18 mouse cellular contexts compared by ENCODE assay signal in the genomic region with DNA sequence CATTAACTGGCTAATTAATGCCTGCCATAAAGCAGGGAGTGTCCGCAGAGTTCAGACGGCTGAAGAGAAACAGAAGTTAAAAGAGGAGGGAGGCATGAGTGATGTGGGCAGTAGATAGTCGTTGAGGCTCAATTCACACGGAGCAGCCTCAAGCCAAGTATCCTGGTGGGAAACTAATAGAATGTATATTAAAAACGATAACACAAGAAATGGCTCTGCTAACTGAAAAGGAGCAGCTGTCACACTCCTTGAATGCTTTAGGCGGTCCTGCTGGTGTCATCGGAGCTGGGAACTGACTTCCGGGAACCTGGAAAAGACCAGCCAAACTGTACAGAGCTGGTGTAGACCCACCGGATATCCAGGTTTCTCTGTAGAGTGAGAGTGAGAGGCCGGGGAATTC. TPM values are rescaled to one million over a fixed set of nuclear protein-coding genes. Genes with fewer than 3 reads are reported as not detected.
DNase-seq lines count a peak whose midpoint lies in the region; ATAC-seq and TF ChIP-seq lines count a peak whose summit lies in the region.
"Had no signal": no experiment of that assay in that cellular context is flagged by ENCODE, and none has a peak within 500 bp of the region (broad histone marks: within the 10 kb centered on the region; RNA-seq: fewer than 3 reads in every experiment).

No protein-coding gene starts in this region.

- 44% methylated on average over 10 of the region's 10 CpGs for WGBS in hindbrain, embryonic 13.5 days
- 61% methylated on average over 10 of the region's 10 CpGs for WGBS in hindbrain, embryonic 10.5 days
- 25% methylated on average over 10 of the region's 10 CpGs for WGBS in lung, embryonic 15.5 days

- DNase-seq in embryo, embryonic 10 days (ENCODE audit: low spot score) = peak; percentile 6
- no peak for DNase-seq in embryo, embryonic 11 days
- no peak for DNase-seq in hindbrain, embryonic 10.5 days (ENCODE audit: low spot score)
- DNase-seq in lung, postnatal 4 days = no peak
- no peak for DNase-seq in MEL (ENCODE audit: low read depth, low spot score)
- DNase-seq in adrenal gland, adult 2 months = no peak
- DNase-seq: cerebellum, postnatal 25 days; gastrocnemius, postnatal 14 days; kidney, adult 11 months; liver, embryonic 13.5 days; midbrain, embryonic 14.5 days had no signal

- no peaks in the 10 kb centered on the region for H3K9me3 ChIP-seq in hindbrain, embryonic 13.5 days
- H3K9me3 ChIP-seq in hindbrain, embryonic 10.5 days = no peaks in the 10 kb centered on the region
- H3K9me3 ChIP-seq in lung, embryonic 15.5 days = no peaks in the 10 kb centered on the region
- H3K9me3 ChIP-seq in MEL (replicated peaks; ENCODE audit: insufficient read depth, low read length) = no peaks in the 10 kb centered on the region
- H3K9me3 ChIP-seq: embryonic facial prominence, embryonic 12.5 days; liver, embryonic 13.5 days had no signal

- H3K4me1 ChIP-seq in hindbrain, embryonic 13.5 days (replicated peaks) = peaks cover 10% of the 10 kb centered on the region; the same call in 1 of the 2 replicates
- H3K4me1 ChIP-seq in hindbrain, embryonic 10.5 days (replicated peaks) = peaks cover 10% of the 10 kb centered on the region; the same call in 1 of the 2 replicates
- peaks cover 8% of the 10 kb centered on the region; the same call in 1 of the 2 replicates for H3K4me1 ChIP-seq in lung, embryonic 15.5 days
- peaks cover 16 to 18% of the 10 kb centered on the region in 2 experiments for H3K4me1 ChIP-seq in MEL (ENCODE audit: control insufficient read depth in 1 of 2, insufficient read depth in 2 of 2, low read length in 2 of 2)
- H3K4me1 ChIP-seq: embryonic facial prominence, embryonic 12.5 days; liver, embryonic 13.5 days had no signal

- no peak for TF ChIP-seq RAD21 in MEL (IDR thresholded peaks at IDR 0.05; ENCODE audit: low read depth, low read length)

- no peaks in the 10 kb centered on the region for H3K79me2 ChIP-seq in MEL (ENCODE audit: control insufficient read depth, insufficient read depth, low read length, poor library complexity)

- TF ChIP-seq EP300 in MEL (IDR thresholded peaks at IDR 0.05; ENCODE audit: low read depth in 1 of 2, low read length in 2 of 2) = no peak

- no peak overlapping the region for H3K4me2 ChIP-seq in hindbrain, embryonic 13.5 days
- peak overlapping the region; percentile 27 for H3K4me2 ChIP-seq in lung, embryonic 15.5 days
- H3K4me2 ChIP-seq: embryonic facial prominence, embryonic 12.5 days; liver, embryonic 13.5 days had no signal

- H3K4me3 ChIP-seq in hindbrain, embryonic 13.5 days = no peak overlapping the region
- no peak overlapping the region for H3K4me3 ChIP-seq in hindbrain, embryonic 10.5 days
- no peak overlapping the region for H3K4me3 ChIP-seq in lung, embryonic 15.5 days
- peak overlapping the region in 1 of 2 experiments; percentile 21; a peak in 2 of 4 replicates for H3K4me3 ChIP-seq in MEL (ENCODE audit: control insufficient read depth in 1 of 2, insufficient read depth in 1 of 2, low read depth in 2 of 2, low read length in 2 of 2)
- H3K4me3 ChIP-seq: embryonic facial prominence, embryonic 12.5 days; layer of hippocampus, adult 2 months; left cerebral cortex, adult 2 months; liver, embryonic 13.5 days had no signal

- no peak for TF ChIP-seq CTCF in MEL (IDR thresholded peaks at IDR 0.05 in 2 of 3, conservative IDR thresholded peaks at IDR 0.05 in 1 of 3; ENCODE audit: control insufficient read depth in 1 of 3, insufficient read depth in 1 of 3, low read depth in 2 of 3, low read length in 3 of 3, poor library complexity in 1 of 3, severe bottlenecking in 1 of 3)

- peak; percentile 13; the same call in 1 of the 2 replicates for ATAC-seq in hindbrain, embryonic 13.5 days (ENCODE audit: low FRiP score)
- 0 out of 2 replicates have a peak, but pooled peaks have one; percentile 14 for ATAC-seq in lung, embryonic 15.5 days (ENCODE audit: borderline replicate concordance, extremely low read depth, low FRiP score, low TSS enrichment)
- ATAC-seq: Patski had no signal

- no peak overlapping the region for H3K27ac ChIP-seq in hindbrain, embryonic 13.5 days
- no peak overlapping the region for H3K27ac ChIP-seq in hindbrain, embryonic 10.5 days
- no peak overlapping the region for H3K27ac ChIP-seq in lung, embryonic 15.5 days
- H3K27ac ChIP-seq in MEL (ENCODE audit: control insufficient read depth, low read depth, low read length) = no peak overlapping the region
- H3K27ac ChIP-seq: embryonic facial prominence, embryonic 12.5 days; layer of hippocampus, adult 2 months; left cerebral cortex, adult 2 months; liver, embryonic 13.5 days had no signal

- TF ChIP-seq POLR2A in MEL (IDR thresholded peaks at IDR 0.05; ENCODE audit: control insufficient read depth in 1 of 2, insufficient read depth in 1 of 2, low read depth in 1 of 2, low read length in 2 of 2, poor library complexity in 1 of 2) = no peak

- no peaks in the 10 kb centered on the region for H3K36me3 ChIP-seq in hindbrain, embryonic 13.5 days
- no peaks in the 10 kb centered on the region for H3K36me3 ChIP-seq in hindbrain, embryonic 10.5 days
- no peaks in the 10 kb centered on the region for H3K36me3 ChIP-seq in lung, embryonic 15.5 days
- peaks cover 0 to 28% of the 10 kb centered on the region in 2 experiments; a peak in 2 of 4 replicates for H3K36me3 ChIP-seq in MEL (ENCODE audit: control insufficient read depth in 1 of 2, insufficient read depth in 2 of 2, low read length in 2 of 2)
- H3K36me3 ChIP-seq: embryonic facial prominence, embryonic 12.5 days; liver, embryonic 13.5 days had no signal

- no peak overlapping the region for H3K9ac ChIP-seq in hindbrain, embryonic 13.5 days
- no peak overlapping the region for H3K9ac ChIP-seq in lung, embryonic 15.5 days
- peak overlapping the region; percentile 5; the same call in 1 of the 2 replicates for H3K9ac ChIP-seq in MEL (ENCODE audit: control insufficient read depth, low read depth, low read length, poor library complexity, severe bottlenecking)
- H3K9ac ChIP-seq: embryonic facial prominence, embryonic 12.5 days; liver, embryonic 13.5 days had no signal

- no peaks in the 10 kb centered on the region for H3K27me3 ChIP-seq in hindbrain, embryonic 13.5 days
- H3K27me3 ChIP-seq in hindbrain, embryonic 10.5 days (ENCODE audit: insufficient read depth, poor library complexity, severe bottlenecking) = no peaks in the 10 kb centered on the region
- no peaks in the 10 kb centered on the region for H3K27me3 ChIP-seq in lung, embryonic 15.5 days
- no peaks in the 10 kb centered on the region for H3K27me3 ChIP-seq in MEL (ENCODE audit: control insufficient read depth in 1 of 2, insufficient read depth in 2 of 2, low read length in 2 of 2)
- H3K27me3 ChIP-seq: CH12.LX; embryonic facial prominence, embryonic 12.5 days; liver, embryonic 13.5 days had no signal

TF ChIP-seq in MEL, 35 proteins besides CTCF, POLR2A, EP300 and RAD21:
- TF ChIP-seq ZC3H11A (IDR thresholded peaks at IDR 0.05; ENCODE audit: low read depth, low read length) (no peak), GATA1 (IDR thresholded peaks at IDR 0.05; ENCODE audit: low read depth, low read length) (peak; percentile 32; the same call in 1 of the 2 replicates), TCF12 (IDR thresholded peaks at IDR 0.05; ENCODE audit: low read depth, low read length) (no peak), MEF2A (IDR thresholded peaks at IDR 0.05; ENCODE audit: extremely low read depth, insufficient replicate concordance, low read depth, low read length, poor library complexity, severe bottlenecking) (no peak), MAX (IDR thresholded peaks at IDR 0.05; ENCODE audit: low read length) (no peak), E2F4 (IDR thresholded peaks at IDR 0.05; ENCODE audit: borderline replicate concordance, low read depth, low read length) (no peak)

RNA-seq across cellular contexts. Expression of a gene that starts 39.4 kb away (rescaled TPM):
- polyA plus RNA-seq in hindbrain, embryonic 13.5 days (2015; fragmentation: Nextera tagmentation; extraction: Ambion mirVana) = 15.0 and 16.8 TPM in 2 replicates
- polyA plus RNA-seq in hindbrain, embryonic 10.5 days (2016; fragmentation: Nextera tagmentation; extraction: Ambion mirVana) = 2.1 and 2.6 TPM in 2 replicates
- 5.7 and 7.0 TPM in 2 replicates for polyA plus RNA-seq in lung, embryonic 15.5 days (2015; fragmentation: Nextera tagmentation; extraction: Ambion mirVana)
- 1.0 and 1.8 TPM in 2 replicates for total RNA-seq in MEL (2012; rRNA removed)
- under 1 TPM in 1 of 2 experiments, not detected in 1; 0.86 TPM for polyA plus RNA-seq in MEL (2012; ENCODE audit: insufficient read depth in 1 of 2, insufficient read length in 2 of 2, low read depth in 1 of 2, low replicate concordance in 2 of 2, missing spikeins in 1 of 2)
- total RNA-seq in adrenal gland, adult 2 months (2021) = 1 to 10 TPM; 5.7 to 8.4 TPM
- 0.07 and 0.57 TPM in 2 replicates for polyA plus RNA-seq in adrenal gland, adult 2 months (2012; rRNA removed)
- total RNA-seq: CH12.LX had no signal
- polyA plus RNA-seq: Patski had no signal
